ENCODE assay signal across 8 mouse cellular contexts in genomic region chr5:37109280-37109849, GRCm38 (mm10). TPM values are rescaled to one million over a fixed set of nuclear protein-coding genes. Genes with fewer than 3 reads are reported as not detected.
DNase-seq lines count a peak whose midpoint lies in the region; ATAC-seq and TF ChIP-seq lines count a peak whose summit lies in the region.
"Had no signal": no experiment of that assay in that cellular context is flagged by ENCODE, and none has a peak within 500 bp of the region (broad histone marks: within the 10 kb centered on the region; RNA-seq: fewer than 3 reads in every experiment).

No protein-coding gene starts in this region.

- ATAC-seq in heart, postnatal 0 days (ENCODE audit: insufficient read depth, low read depth) = no peak

- TF ChIP-seq POLR2A in spleen, adult 2 months (IDR thresholded peaks at IDR 0.05; ENCODE audit: low read depth, low read length) = no peak

- H3K27me3 ChIP-seq in heart, postnatal 0 days (ENCODE audit: control insufficient read depth, insufficient read depth, low read length) = no peaks in the 10 kb centered on the region
- H3K27me3 ChIP-seq in spleen, adult 2 months (ENCODE audit: control insufficient read depth, insufficient read depth, low read length) = no peaks in the 10 kb centered on the region
- H3K27me3 ChIP-seq: hindbrain, embryonic 15.5 days had no signal

- H3K36me3 ChIP-seq in heart, postnatal 0 days (replicated peaks; ENCODE audit: control insufficient read depth, insufficient read depth, low read length) = no peaks in the 10 kb centered on the region
- H3K36me3 ChIP-seq in spleen, adult 2 months (ENCODE audit: control insufficient read depth, insufficient read depth, low read length) = peaks cover 21% of the 10 kb centered on the region
- H3K36me3 ChIP-seq: hindbrain, embryonic 15.5 days had no signal

- no peak overlapping the region for H3K4me3 ChIP-seq in heart, postnatal 0 days (ENCODE audit: low read depth, low read length)
- H3K4me3 ChIP-seq in spleen, adult 2 months (ENCODE audit: extremely low read depth, insufficient read depth, insufficient read length) = no peak overlapping the region
- H3K4me3 ChIP-seq: hindbrain, embryonic 15.5 days had no signal

- TF ChIP-seq EP300 in heart, postnatal 0 days (IDR thresholded peaks at IDR 0.05; ENCODE audit: low read depth) = no peak

- H3K4me1 ChIP-seq in heart, postnatal 0 days (ENCODE audit: control insufficient read depth, insufficient read depth) = no peaks in the 10 kb centered on the region
- no peaks in the 10 kb centered on the region; the same call in 1 of the 2 replicates for H3K4me1 ChIP-seq in spleen, adult 2 months (ENCODE audit: control insufficient read depth, insufficient read depth, insufficient read length)

- DNase-seq in CD8-positive naive resting alpha-beta T cell, adult 2 months (ENCODE audit: low read depth in 2 of 2, low spot score in 2 of 2) = peak; percentile 84 to 91
- DNase-seq in T-cell, adult 2 months (ENCODE audit: low spot score) = peak; percentile 85
- peak; percentile 85 to 88 for DNase-seq in cerebellum, postnatal 25 days
- DNase-seq in heart, postnatal 0 days (ENCODE audit: low spot score) = no peak
- peak; percentile 89 to 90 for DNase-seq in layer of hippocampus, postnatal 25 days (ENCODE audit: extremely low spot score in 1 of 2, low spot score in 1 of 2)
- peak; percentile 71 for DNase-seq in mesoderm, embryonic 11.5 days (ENCODE audit: low read depth, low spot score)
- peak; percentile 62 to 79 for DNase-seq in spleen, adult 2 months (ENCODE audit: low read depth in 1 of 2, low spot score in 2 of 2)

- H3K27ac ChIP-seq in heart, postnatal 0 days (ENCODE audit: low read depth) = no peak overlapping the region
- no peak overlapping the region for H3K27ac ChIP-seq in spleen, adult 2 months (ENCODE audit: insufficient read depth, low read length)
- H3K27ac ChIP-seq: hindbrain, embryonic 15.5 days had no signal

- no peak overlapping the region for H3K4me2 ChIP-seq in heart, postnatal 0 days (ENCODE audit: low read depth, low read length)
- H3K4me2 ChIP-seq: hindbrain, embryonic 15.5 days had no signal

- 31% methylated on average over 6 of the region's 6 CpGs for WGBS in heart, postnatal 0 days
- 27% methylated on average over 6 of the region's 6 CpGs for WGBS in spleen, adult 2 months

- no peak overlapping the region for H3K9ac ChIP-seq in heart, postnatal 0 days (replicated peaks; ENCODE audit: low read depth, low read length)
- H3K9ac ChIP-seq: hindbrain, embryonic 15.5 days had no signal

- no peaks in the 10 kb centered on the region for H3K9me3 ChIP-seq in heart, postnatal 0 days (replicated peaks; ENCODE audit: control insufficient read depth, low read length)
- H3K9me3 ChIP-seq: hindbrain, embryonic 15.5 days had no signal

- TF ChIP-seq CTCF in heart, postnatal 0 days (IDR thresholded peaks at IDR 0.05; ENCODE audit: low read depth) = peak; percentile 46
- peak; percentile 91; the same call in 1 of the 2 replicates for TF ChIP-seq CTCF in spleen, adult 2 months (IDR thresholded peaks at IDR 0.05; ENCODE audit: extremely low read depth, insufficient read depth, insufficient read length, insufficient replicate concordance)

RNA-seq across cellular contexts. Expression of gene Gm1043, which starts 24.2 kb away (rescaled TPM):
- total RNA-seq in heart, postnatal 0 days (2014; rRNA removed; ENCODE audit: low replicate concordance) = not detected in 2 replicates
- not detected in 2 replicates for polyA plus RNA-seq in heart, postnatal 0 days (2015; fragmentation: Nextera tagmentation; extraction: Ambion mirVana)
- 10 to 100 TPM; 21.4 to 28.8 TPM for total RNA-seq in layer of hippocampus, postnatal 25 days (2021)
- polyA plus RNA-seq in spleen, adult 2 months (2012; rRNA removed) = 2.7 and 3.0 TPM in 2 replicates

Comparison
In these comparisons a context has a peak if more than half of its experiments do, and no peak if none do; other contexts are left out.
1. RNA of gene Gm1043, which starts 24.2 kb away (total RNA-seq): 21.4 to 28.8 TPM in layer of hippocampus, postnatal 25 days; not detected in heart, postnatal 0 days; every median in the first group is over 10 times any median in the second.